Mouse (Mus musculus) ES-E14 (cell line): ENCODE results near the gene Mavs. TPM values are rescaled to one million over a fixed set of nuclear protein-coding genes. Genes with fewer than 3 reads are reported as not detected.

Experiments used
- DNase-seq: peaks from one replicate; pipeline ENCODE4 v3.0.0-alpha.2; 2013; ENCODE audit warnings: low read depth, low spot score
- H3K27ac ChIP-seq: 2 replicates; pipeline ENCODE4 v1.5.1; 2012; ENCODE audit warnings: low read depth, mild to moderate bottlenecking, low read length, moderate library complexity, mixed read lengths; ENCODE audit not compliant: poor library complexity, insufficient read depth, severe bottlenecking
- H3K36me3 ChIP-seq: 2 replicates; pipeline ENCODE4 v1.6.1; 2012; ENCODE audit warnings: mild to moderate bottlenecking, low read length, moderate library complexity, mixed read lengths; ENCODE audit not compliant: control insufficient read depth, poor library complexity, insufficient read depth, severe bottlenecking
- H3K4me1 ChIP-seq, 2 experiments: fragments of 150-350 bp in 1 of 2; sonication (generic) in 1 of 2; 2 replicates each; pipeline ENCODE4 v1.6.1; 2012; ENCODE audit warnings: low read length in 2 of 2, mild to moderate bottlenecking in 1 of 2, mixed read lengths in 1 of 2; ENCODE audit not compliant: control insufficient read depth in 2 of 2, insufficient read depth in 2 of 2, poor library complexity in 1 of 2
- H3K4me3 ChIP-seq, 2 experiments: fragments of 150-350 bp in 1 of 2; sonication (generic) in 1 of 2; 2 replicates each; pipeline ENCODE4 v1.5.1; 2012; ENCODE audit warnings: low read length in 2 of 2, low read depth in 1 of 2, mild to moderate bottlenecking in 1 of 2, mixed read lengths in 1 of 2; ENCODE audit not compliant: insufficient read depth in 1 of 2, poor library complexity in 1 of 2, severe bottlenecking in 1 of 2
- H3K9ac ChIP-seq: 2 replicates; pipeline ENCODE4 v1.6.1; 2012; ENCODE audit warnings: low read depth, mild to moderate bottlenecking, low read length, mixed read lengths; ENCODE audit not compliant: poor library complexity, insufficient read depth, severe bottlenecking
- H3K9me3 ChIP-seq: fragments of 150-350 bp; sonication (generic); 2 replicates; pipeline ENCODE4 v1.6.1; 2012; ENCODE audit warnings: low read depth, mild to moderate bottlenecking, low read length; ENCODE audit not compliant: control insufficient read depth, insufficient read depth
- CHD2 ChIP-seq: IDR thresholded peaks from 2 replicates; pipeline ENCODE4 v1.6.1; 2014; ENCODE audit warnings: mild to moderate bottlenecking, low read depth, low read length, inconsistent platforms
- HCFC1 ChIP-seq: IDR thresholded peaks from 2 replicates; pipeline ENCODE4 v1.6.1; 2012; ENCODE audit warnings: low read length, inconsistent platforms, borderline replicate concordance; ENCODE audit not compliant: insufficient read depth
- MAFK ChIP-seq: IDR thresholded peaks from 2 replicates; pipeline ENCODE4 v1.6.1; 2014; ENCODE audit warnings: mild to moderate bottlenecking, low read depth, low read length, inconsistent platforms; ENCODE audit not compliant: insufficient read depth
- ZC3H11A ChIP-seq: IDR thresholded peaks from 2 replicates; pipeline ENCODE4 v1.6.1; 2012; ENCODE audit warnings: low read depth, mild to moderate bottlenecking, inconsistent platforms, low read length, borderline replicate concordance
- ZNF384 ChIP-seq: IDR thresholded peaks from 2 replicates; pipeline ENCODE4 v1.6.1; 2012; ENCODE audit warnings: low read depth, low read length, inconsistent platforms
- in situ Hi-C, 2 experiments: fragments of 600-800 bp; cut with MboI; formaldehyde crosslinking; loops; one replicate each; pipeline ENCODE4 v1.15.1; 2025; ENCODE audit warnings: low sequenced_read_pairs in 2 of 2, inconsistent platforms in 1 of 2; ENCODE audit not compliant: unreplicated experiment in 2 of 2
- total RNA-seq: library from RNA; depleted of rRNA; stranded (reverse); fragments of 300-350 nt; gene quantifications from 2 replicates; pipeline ENCODE4 v1.2.3, GENCODE M21; 2012

Mavs gene
- total RNA-seq, 1 experiment = 11.4 TPM

- no peak overlapping the region for H3K4me3 ChIP-seq
- DNase-seq = peak; percentile 66
- no peaks in the 10 kb centered on the region for H3K9me3 ChIP-seq
- H3K9ac ChIP-seq = no peak overlapping the region
- H3K36me3 ChIP-seq = no peaks in the 10 kb centered on the region
- H3K4me1 ChIP-seq = no peaks in the 10 kb centered on the region; a peak in 2 of 4 replicates
- in situ Hi-C loops = no loop called here
- H3K27ac ChIP-seq = no peak overlapping the region
- TF ChIP-seq ZNF384 = no peak
- peak; percentile 78 for TF ChIP-seq ZC3H11A
These were observed 19.9 kb downstream of the Mavs start for GRCm38 (mm10) chr2:131253681-131254328.

GRCm38 (mm10) chr2:131254329-131254713 lies 20.5 kb downstream of the Mavs start:
- Histone ChIP-seq H3K36me3 (no peaks in the 10 kb centered on the region), H3K9ac (no peak overlapping the region), H3K4me3 (no peak overlapping the region), H3K9me3 (no peaks in the 10 kb centered on the region), H3K4me1 (no peaks in the 10 kb centered on the region; a peak in 2 of 4 replicates), H3K27ac (no peak overlapping the region)
- DNase-seq = no peak
- TF ChIP-seq HCFC1 (no peak), CHD2 (no peak), MAFK (no peak), ZNF384 (no peak), ZC3H11A (no peak)
- in situ Hi-C loops = no loop called here

- Histone ChIP-seq H3K4me1 (no peaks in the 10 kb centered on the region; a peak in 2 of 4 replicates), H3K9me3 (no peaks in the 10 kb centered on the region), H3K9ac (no peak overlapping the region), H3K4me3 (peak overlapping the region; percentile 16 to 35; a peak in 2 of 4 replicates), H3K27ac (no peak overlapping the region), H3K36me3 (no peaks in the 10 kb centered on the region)
- in situ Hi-C loops = no loop called here
- peak; percentile 47 for DNase-seq
- no peak for TF ChIP-seq ZNF384
These were observed 21.9 kb downstream of the Mavs start for GRCm38 (mm10) chr2:131255738-131256137.

- H3K36me3 ChIP-seq = no peaks in the 10 kb centered on the region
- DNase-seq = no peak
- no peak overlapping the region for H3K4me3 ChIP-seq
- no peaks in the 10 kb centered on the region for H3K9me3 ChIP-seq
- TF ChIP-seq ZNF384 (no peak), ZC3H11A (no peak), CHD2 (no peak), HCFC1 (no peak), MAFK (no peak)
- H3K4me1 ChIP-seq = no peaks in the 10 kb centered on the region; a peak in 3 of 4 replicates
- in situ Hi-C loops = no loop called here
- H3K27ac ChIP-seq = no peak overlapping the region
- no peak overlapping the region for H3K9ac ChIP-seq
These were observed 24.8 kb downstream of the Mavs start for GRCm38 (mm10) chr2:131258693-131259092.

- TF ChIP-seq MAFK (no peak), CHD2 (no peak)
- Histone ChIP-seq H3K9ac (no peak overlapping the region), H3K4me1 (peaks cover 0 to 2% of the 10 kb centered on the region in 2 experiments; a peak in 2 of 4 replicates), H3K4me3 (no peak overlapping the region), H3K27ac (no peak overlapping the region), H3K36me3 (0 out of 2 replicates have a peak, but pooled peaks cover 3% of the 10 kb centered on the region), H3K9me3 (no peaks in the 10 kb centered on the region)
- no peak for DNase-seq
- in situ Hi-C loops = no loop called here
These were observed 26.9 kb downstream of the Mavs start for GRCm38 (mm10) chr2:131260544-131261307.
